Mouse (Mus musculus) gastrocnemius, postnatal 4 days (tissue): ENCODE measurements at regions not wholly inside any gene's neighbourhood (a gene's known extent, or its start where the extent isn't known, plus 50 kb on each side); places are given as distances from the start of the nearest gene placed in this dataset.
"Not testable (repeated sequence)": the region's sequence is repeated elsewhere in the genome, so short reads cannot be mapped to it uniquely, and the experiment has no call there.

ENCODE experiments used
- DNase-seq, 2 experiments: peaks; one replicate each; pipeline ENCODE4 v3.0.0; 2021 to 2022; ENCODE audit warnings: low spot score in 2 of 2, mixed read lengths in 2 of 2

- DNase-seq = no peak
Observed at GRCm38 (mm10) chr13:28842811-28843210, 110.7 kb downstream of the Sox4 start.

GRCm38 (mm10) chr13:28840142-28840541 lies 113.4 kb downstream of the Sox4 start:
- no peak for DNase-seq

GRCm38 (mm10) chr13:28839084-28839483 lies 114.4 kb downstream of the Sox4 start:
- no peak for DNase-seq

- DNase-seq = no peak
Observed at GRCm38 (mm10) chr13:28838216-28838615, 115.3 kb downstream of the Sox4 start.

GRCm38 (mm10) chr13:28837196-28837595 lies 116.3 kb downstream of the Sox4 start:
- DNase-seq = not testable (repeated sequence)

- DNase-seq = no peak
Observed at GRCm38 (mm10) chr13:28833700-28834065, 119.8 kb downstream of the Sox4 start.

GRCm38 (mm10) chr13:28832855-28833699 lies 120.4 kb downstream of the Sox4 start:
- DNase-seq = no peak

GRCm38 (mm10) chr13:28826284-28826683 lies 127.2 kb downstream of the Sox4 start:
- no peak for DNase-seq

GRCm38 (mm10) chr13:28823985-28824384 lies 129.5 kb downstream of the Sox4 start:
- DNase-seq = no peak

- no peak for DNase-seq
Observed at GRCm38 (mm10) chr13:28823311-28823880, 130.1 kb downstream of the Sox4 start.

GRCm38 (mm10) chr13:28820868-28821533 lies 132.5 kb downstream of the Sox4 start:
- no peak for DNase-seq

- DNase-seq = no peak
Observed at GRCm38 (mm10) chr13:28814127-28814526, 139.4 kb downstream of the Sox4 start.

- DNase-seq = no peak
Observed at GRCm38 (mm10) chr13:28811667-28812575, 141.6 kb downstream of the Sox4 start.

- no peak for DNase-seq
Observed at GRCm38 (mm10) chr13:28811081-28811439, 142.5 kb downstream of the Sox4 start.

- DNase-seq = no peak
Observed at GRCm38 (mm10) chr13:28810326-28811080, 143.0 kb downstream of the Sox4 start.

GRCm38 (mm10) chr13:28805302-28805701 lies 148.2 kb downstream of the Sox4 start:
- no peak for DNase-seq

GRCm38 (mm10) chr13:28801210-28801954 lies 152.1 kb downstream of the Sox4 start:
- DNase-seq = no peak

GRCm38 (mm10) chr13:28800676-28801075 lies 152.8 kb downstream of the Sox4 start:
- no peak for DNase-seq

GRCm38 (mm10) chr13:28799474-28799873 lies 154.0 kb downstream of the Sox4 start:
- no peak for DNase-seq
